Mouse (Mus musculus) ES-Bruce4 (cell line): ENCODE data around the gene Slc25a33. TPM values are rescaled to one million over a fixed set of nuclear protein-coding genes. Genes with fewer than 3 reads are reported as not detected.
A peak's percentile ranks its signal among the peaks of the same experiment; 100 is the strongest.
"Not testable (repeated sequence)": the region's sequence is repeated elsewhere in the genome, so short reads cannot be mapped to it uniquely, and the experiment has no call there.

ENCODE experiments used
- H3K27ac ChIP-seq: 2 replicates; pipeline ENCODE4 v1.5.1; 2012; ENCODE audit warnings: low read length, inconsistent platforms; ENCODE audit not compliant: insufficient read depth
- H3K27me3 ChIP-seq: 2 replicates; pipeline ENCODE4 v1.6.1; 2012; ENCODE audit warnings: mild to moderate bottlenecking, low read length, inconsistent platforms; ENCODE audit not compliant: control insufficient read depth, poor library complexity, insufficient read depth, severe bottlenecking
- H3K36me3 ChIP-seq: 2 replicates; pipeline ENCODE4 v1.6.1; 2012; ENCODE audit warnings: inconsistent platforms, mild to moderate bottlenecking, low read length, moderate library complexity; ENCODE audit not compliant: control insufficient read depth, poor library complexity, insufficient read depth, severe bottlenecking
- H3K4me1 ChIP-seq: one replicate; pipeline ENCODE4 v1.8.1; 2011; ENCODE audit warnings: low read length; ENCODE audit not compliant: control insufficient read depth, insufficient read depth
- H3K4me3 ChIP-seq: 2 replicates; pipeline ENCODE4 v1.5.1; 2011; ENCODE audit warnings: low read depth, mild to moderate bottlenecking, low read length
- H3K9ac ChIP-seq: 2 replicates; pipeline ENCODE4 v1.6.1; 2012; ENCODE audit warnings: low read depth, mild to moderate bottlenecking, inconsistent platforms; ENCODE audit not compliant: poor library complexity, severe bottlenecking
- H3K9me3 ChIP-seq: replicated peaks from 2 replicates; pipeline ENCODE4 v1.6.1; 2012; ENCODE audit warnings: mild to moderate bottlenecking, low read length, inconsistent platforms; ENCODE audit not compliant: control insufficient read depth, poor library complexity, insufficient read depth, severe bottlenecking
- CTCF ChIP-seq: IDR thresholded peaks from one replicate; pipeline ENCODE4 v1.8.1; 2011; ENCODE audit warnings: low read depth, low read length
- EP300 ChIP-seq: IDR thresholded peaks from 2 replicates; pipeline ENCODE4 v1.6.1; 2011; ENCODE audit warnings: low read depth, low read length; ENCODE audit not compliant: insufficient read depth
- POLR2A ChIP-seq: IDR thresholded peaks from one replicate; pipeline ENCODE4 v1.8.1; 2011; ENCODE audit warnings: low read length; ENCODE audit not compliant: insufficient read depth
- polyA plus RNA-seq: library from polyadenylated mRNA; stranded (reverse); fragments of >200 nt; gene quantifications from 2 replicates; pipeline ENCODE4 v1.2.4, GENCODE M21; 2011; ENCODE audit warnings: low read depth; ENCODE audit not compliant: missing spikeins, insufficient read depth, insufficient read length

Slc25a33 gene
- polyA plus RNA-seq, 1 experiment, result 11.9 TPM

GRCm38 (mm10) chr4:149773408-149774093 lies 526 bp downstream of the Slc25a33 start:
- Histone ChIP-seq H3K36me3 (no peaks in the 10 kb centered on the region), H3K27ac (no peak overlapping the region), H3K4me1 (no peaks in the 10 kb centered on the region), H3K4me3 (peak overlapping the region; percentile 79), H3K9ac (peak overlapping the region; percentile 88), H3K9me3 (no peaks in the 10 kb centered on the region), H3K27me3 (no peaks in the 10 kb centered on the region; the same call in 1 of the 2 replicates)
- TF ChIP-seq EP300, result no peak

GRCm38 (mm10) chr4:149772394-149772793 lies 1.7 kb downstream of the Slc25a33 start:
- H3K4me1 ChIP-seq, result no peaks in the 10 kb centered on the region
- no peak overlapping the region for H3K9ac ChIP-seq
- no peaks in the 10 kb centered on the region for H3K36me3 ChIP-seq
- H3K27me3 ChIP-seq, result no peaks in the 10 kb centered on the region; the same call in 1 of the 2 replicates
- H3K27ac ChIP-seq, result no peak overlapping the region
- no peaks in the 10 kb centered on the region for H3K9me3 ChIP-seq
- no peak overlapping the region for H3K4me3 ChIP-seq
- TF ChIP-seq POLR2A (no peak), CTCF (peak; percentile 31)

GRCm38 (mm10) chr4:149765201-149765600 lies 8.9 kb downstream of the Slc25a33 start:
- no peak overlapping the region for H3K4me3 ChIP-seq
- H3K27ac ChIP-seq, result no peak overlapping the region
- no peaks in the 10 kb centered on the region for H3K9me3 ChIP-seq
- TF ChIP-seq POLR2A, result no peak
- no peak for TF ChIP-seq CTCF
- no peak for TF ChIP-seq EP300
- peaks cover 5% of the 10 kb centered on the region; the same call in 1 of the 2 replicates for H3K36me3 ChIP-seq
- H3K9ac ChIP-seq, result no peak overlapping the region
- H3K4me1 ChIP-seq, result no peaks in the 10 kb centered on the region
- no peaks in the 10 kb centered on the region for H3K27me3 ChIP-seq

- H3K27ac ChIP-seq, result no peak overlapping the region
- no peak overlapping the region for H3K4me3 ChIP-seq
- H3K9me3 ChIP-seq, result no peaks in the 10 kb centered on the region
- peaks cover 11% of the 10 kb centered on the region for H3K36me3 ChIP-seq
- TF ChIP-seq POLR2A (no peak), CTCF (no peak), EP300 (no peak)
- no peaks in the 10 kb centered on the region for H3K27me3 ChIP-seq
- no peaks in the 10 kb centered on the region for H3K4me1 ChIP-seq
- H3K9ac ChIP-seq, result no peak overlapping the region
Observed at GRCm38 (mm10) chr4:149763335-149763734, 10.7 kb downstream of the Slc25a33 start.

- H3K4me1 ChIP-seq, result no peaks in the 10 kb centered on the region
- H3K4me3 ChIP-seq, result no peak overlapping the region
- 0 out of 2 replicates have a peak overlapping the region, but pooled peaks have one; percentile 5 for H3K27ac ChIP-seq
- no peaks in the 10 kb centered on the region for H3K9me3 ChIP-seq
- no peaks in the 10 kb centered on the region for H3K27me3 ChIP-seq
- H3K36me3 ChIP-seq, result peaks cover 17% of the 10 kb centered on the region
- no peak overlapping the region for H3K9ac ChIP-seq
- TF ChIP-seq POLR2A (no peak), EP300 (no peak), CTCF (no peak)
Observed at GRCm38 (mm10) chr4:149759517-149759916, 14.6 kb downstream of the Slc25a33 start.

GRCm38 (mm10) chr4:149758423-149758822 lies 15.7 kb downstream of the Slc25a33 start:
- H3K27ac ChIP-seq, result no peak overlapping the region
- no peak for TF ChIP-seq POLR2A
- no peak for TF ChIP-seq EP300
- no peak for TF ChIP-seq CTCF
- no peak overlapping the region for H3K4me3 ChIP-seq
- H3K27me3 ChIP-seq, result no peaks in the 10 kb centered on the region
- H3K4me1 ChIP-seq, result no peaks in the 10 kb centered on the region
- no peak overlapping the region for H3K9ac ChIP-seq
- no peaks in the 10 kb centered on the region for H3K9me3 ChIP-seq
- H3K36me3 ChIP-seq, result peaks cover 17% of the 10 kb centered on the region

GRCm38 (mm10) chr4:149756546-149756945 lies 17.5 kb downstream of the Slc25a33 start:
- peaks cover 16% of the 10 kb centered on the region for H3K36me3 ChIP-seq
- not testable (repeated sequence) for H3K4me3 ChIP-seq, H3K9me3 ChIP-seq, H3K4me1 ChIP-seq, H3K9ac ChIP-seq, H3K27me3 ChIP-seq, H3K27ac ChIP-seq
